Mouse (Mus musculus): ENCODE results near the gene Iqck.

Gene Iqck

GRCm38 (mm10) chr7:118889046-118889680 is 33.6 kb downstream of the Iqck start:
- POLR2A ChIA-PET = interaction anchor here in 1 of 4 experiments (1.1 to 2.5 kb wide), 3 partner anchors 55 to 104 kb away, joined by 3 to 7 read pairs (median 4); no protein-coding TSS in a partner anchor

GRCm38 (mm10) chr7:118895469-118896450 is 40.2 kb downstream of the Iqck start:
- ChIA-PET CTCF (interaction anchor here in 3 of 4 experiments (0.5 to 1.2 kb wide), 3 partner anchors 34 to 130 kb away, joined by 3 to 4 read pairs (median 3); no protein-coding TSS in a partner anchor), POLR2A (interaction anchor here in 1 of 4 experiments (0.7 kb wide), 1 partner anchor 136 kb away, joined by 3 read pairs; no protein-coding TSS in a partner anchor)

More at GRCm38 (mm10) chr7:118889046-118889680, 33.6 kb downstream of the Iqck start:
- CTCF ChIA-PET = interaction anchor here in 2 of 4 experiments (0.6 kb wide), 3 partner anchors 8 to 784 kb away, joined by 3 read pairs; no protein-coding TSS in a partner anchor

GRCm38 (mm10) chr7:118898063-118898462 is 42.5 kb downstream of the Iqck start:
- ChIA-PET POLR2A (no interaction called here), CTCF (interaction anchor here in 2 of 4 experiments (1.1 to 1.7 kb wide), 3 partner anchors 98 to 132 kb away, joined by 4 to 6 read pairs (median 4); no protein-coding TSS in a partner anchor)

GRCm38 (mm10) chr7:118900090-118900489 is 44.5 kb downstream of the Iqck start:
- ChIA-PET POLR2A (interaction anchor here in 1 of 4 experiments (1.3 kb wide), 2 partner anchors 13 to 49 kb away, joined by 3 read pairs; no protein-coding TSS in a partner anchor), CTCF (interaction anchor here in 2 of 4 experiments (0.6 to 1.2 kb wide), 2 partner anchors 94 to 96 kb away, joined by 3 read pairs; no protein-coding TSS in a partner anchor)

GRCm38 (mm10) chr7:118902944-118903343 is 47.4 kb downstream of the Iqck start:
- CTCF ChIA-PET = no interaction called here
- POLR2A ChIA-PET = interaction anchor here in 1 of 4 experiments (0.6 to 1.0 kb wide), 2 partner anchors 62 to 123 kb away, joined by 3 to 6 read pairs; no protein-coding TSS in a partner anchor

DNA sequence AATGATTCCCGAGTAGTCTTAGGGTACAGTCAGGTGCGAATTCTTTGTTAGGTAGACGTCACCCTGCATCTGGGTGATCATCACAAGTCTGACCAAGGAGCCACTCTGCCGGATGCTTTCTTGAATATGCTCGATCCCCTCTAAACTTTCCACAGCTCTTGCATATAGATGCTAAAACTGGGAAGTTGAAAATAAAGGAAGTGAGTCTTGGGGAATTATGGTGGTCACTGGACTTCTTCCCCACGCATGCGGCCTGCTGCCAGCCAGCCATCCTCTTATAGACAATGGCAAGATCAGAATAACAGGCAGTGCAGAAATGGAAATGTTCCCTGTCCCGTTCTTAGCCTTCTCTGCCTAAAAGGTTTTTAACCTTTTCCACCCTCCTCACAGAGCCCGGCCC is 48.3 kb downstream of the Iqck start:
- POLR2A ChIA-PET = no interaction called here
- CTCF ChIA-PET = no interaction called here

GRCm38 (mm10) chr7:118904530-118904929 is 49.0 kb downstream of the Iqck start:
- ChIA-PET CTCF (interaction anchor here in 1 of 4 experiments (0.6 kb wide), 1 partner anchor 626 kb away, joined by 3 read pairs; no protein-coding TSS in a partner anchor), POLR2A (no interaction called here)

DNA sequence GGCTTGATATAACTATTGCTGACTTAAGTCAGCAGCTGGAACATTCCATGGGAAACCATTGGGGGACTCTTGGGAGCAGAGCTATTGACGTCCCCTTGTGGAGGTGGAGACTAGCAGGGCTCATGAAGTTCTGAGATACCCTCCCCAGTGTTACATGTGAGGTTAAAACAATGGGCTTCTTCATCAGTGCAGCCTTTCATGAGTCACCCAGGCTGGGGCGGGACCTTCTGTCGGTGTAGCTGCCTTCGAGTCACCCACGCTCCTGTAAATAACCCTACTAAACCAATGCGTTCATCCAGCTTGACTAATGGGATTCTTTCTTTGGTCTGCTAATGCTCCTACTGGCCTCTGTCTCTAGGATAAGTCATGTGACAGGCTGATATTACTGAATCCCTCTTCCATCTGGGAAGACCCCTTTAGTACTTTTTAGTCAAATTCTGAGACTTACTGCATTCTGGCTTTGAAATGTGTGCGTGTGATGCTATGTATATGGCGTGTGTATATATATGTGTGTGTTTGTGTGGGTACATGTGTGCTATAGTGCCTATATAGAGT is 53.5 kb downstream of the Iqck start:
- ChIA-PET CTCF (no interaction called here), POLR2A (no interaction called here)

DNA sequence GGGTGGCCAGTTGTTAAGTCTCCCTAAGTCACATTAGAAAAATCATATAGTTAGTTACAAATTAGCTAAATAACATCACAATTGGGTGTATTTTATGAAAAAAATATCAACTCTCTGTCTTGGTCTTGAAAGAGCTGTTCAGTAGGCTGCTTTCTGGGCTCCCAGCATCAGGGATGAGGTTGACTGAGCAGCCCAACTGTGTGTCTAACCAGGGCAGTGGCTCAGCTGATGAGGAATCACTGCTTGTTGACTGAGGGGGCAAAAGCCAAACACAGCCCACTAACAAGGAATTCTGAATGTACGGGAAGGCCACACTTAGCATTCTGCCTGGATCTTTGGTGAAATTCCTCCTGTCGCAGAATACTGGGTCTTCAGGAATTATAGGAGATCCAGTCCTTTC is 54.9 kb downstream of the Iqck start:
- POLR2A ChIA-PET = interaction anchor here in 1 of 4 experiments (0.6 kb wide), 1 partner anchor 111 kb away, joined by 3 read pairs; no protein-coding TSS in a partner anchor
- CTCF ChIA-PET = no interaction called here

DNA sequence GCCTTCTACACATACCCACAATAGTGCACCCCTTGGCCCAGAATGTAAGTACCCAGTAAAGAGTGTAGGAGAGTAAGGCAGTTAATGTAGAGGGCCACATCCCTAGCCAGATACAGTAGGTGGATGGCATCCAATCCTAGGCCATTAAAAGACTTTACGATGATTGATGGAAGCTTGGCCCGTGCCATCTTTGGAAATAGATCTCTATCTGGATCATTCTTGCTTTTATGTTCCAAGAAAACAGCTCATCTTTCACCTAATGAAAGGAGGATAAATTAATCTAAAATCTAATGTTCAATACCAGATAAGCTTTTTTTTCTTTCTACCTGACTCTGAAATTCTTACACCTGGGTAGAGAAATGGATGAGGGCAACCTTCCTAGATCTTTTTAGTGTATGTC is 55.6 kb downstream of the Iqck start:
- POLR2A ChIA-PET = no interaction called here
- CTCF ChIA-PET = interaction anchor here in 1 of 4 experiments (0.9 kb wide), 1 partner anchor 85 kb away, joined by 4 read pairs; no protein-coding TSS in a partner anchor

- ChIA-PET CTCF (interaction anchor here in 1 of 4 experiments (0.9 kb wide), 1 partner anchor 84 kb away, joined by 4 read pairs; no protein-coding TSS in a partner anchor), POLR2A (interaction anchor here in 1 of 4 experiments (0.7 kb wide), 1 partner anchor 1233 kb away, joined by 4 read pairs; no protein-coding TSS in a partner anchor)
These were observed 56.0 kb downstream of the Iqck start for GRCm38 (mm10) chr7:118911571-118911970.

DNA sequence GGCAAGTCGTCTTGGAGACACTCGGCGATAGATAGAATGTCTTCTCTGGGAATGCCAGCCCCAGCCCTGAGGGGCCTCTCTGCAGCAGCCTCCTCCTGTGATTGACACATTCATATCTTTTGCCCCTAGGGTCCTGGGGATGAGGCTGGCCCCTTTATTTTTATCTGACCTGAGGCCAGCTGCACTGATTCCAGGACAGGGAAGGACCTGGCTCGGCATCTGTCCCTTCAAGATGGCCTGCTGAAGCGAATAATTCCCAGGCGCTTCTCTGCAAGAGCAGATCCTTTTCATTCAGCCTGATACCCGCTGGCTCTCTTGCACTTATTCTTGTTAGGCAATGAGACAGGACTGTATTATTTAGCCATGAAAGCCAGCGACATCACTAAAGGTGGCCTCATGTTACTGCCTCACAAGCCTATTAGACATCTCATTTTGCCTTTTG is 56.5 kb downstream of the Iqck start:
- ChIA-PET POLR2A (interaction anchor here in 1 of 4 experiments (0.7 kb wide), 1 partner anchor 1233 kb away, joined by 4 read pairs; no protein-coding TSS in a partner anchor), CTCF (no interaction called here)

DNA sequence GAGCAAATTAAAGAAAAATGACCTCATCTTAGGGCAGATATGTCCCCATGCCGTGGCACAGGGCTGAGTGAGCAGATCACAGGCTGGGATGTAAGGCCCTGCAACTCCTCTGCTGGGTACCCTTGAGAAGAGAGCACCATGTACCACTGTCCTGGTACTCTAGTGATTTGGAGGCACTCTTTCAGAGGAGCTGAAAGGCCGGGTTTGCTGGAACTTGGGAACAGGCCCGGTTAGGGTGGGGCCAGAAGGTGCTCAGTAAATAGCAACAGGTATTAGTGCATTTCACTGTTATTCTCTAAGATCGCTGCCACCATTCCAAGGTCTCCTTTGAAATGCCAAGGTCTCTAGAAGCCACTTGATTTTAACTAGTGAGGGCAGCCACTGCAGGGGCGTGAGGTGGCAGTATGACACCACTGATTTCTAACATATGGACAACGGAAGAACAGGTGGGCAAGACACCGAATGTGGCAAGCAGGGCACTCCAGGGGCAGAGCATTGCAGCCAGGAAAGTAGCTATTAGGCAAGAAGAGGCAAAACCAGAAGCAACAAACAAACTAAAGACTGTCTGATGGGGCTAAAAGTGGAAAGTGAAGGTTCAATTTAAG is 59.1 kb downstream of the Iqck start:
- ChIA-PET POLR2A (no interaction called here), CTCF (no interaction called here)

GRCm38 (mm10) chr7:118919261-118920006 is 63.9 kb downstream of the Iqck start:
- ChIA-PET POLR2A (interaction anchor here in 2 of 4 experiments (1.0 to 1.4 kb wide), 2 partner anchors 56 to 73 kb away, joined by 3 read pairs; no protein-coding TSS in a partner anchor), CTCF (interaction anchor here in 1 of 4 experiments (0.6 kb wide), 1 partner anchor 9 kb away, joined by 3 read pairs; no protein-coding TSS in a partner anchor)

GRCm38 (mm10) chr7:118922441-118923202 is 67.1 kb downstream of the Iqck start:
- ChIA-PET POLR2A (interaction anchor here in 1 of 4 experiments (0.6 to 0.8 kb wide), 2 partner anchors 15 to 65 kb away, joined by 3 read pairs; no protein-coding TSS in a partner anchor), CTCF (interaction anchor here in 1 of 4 experiments (0.7 kb wide), 1 partner anchor 263 kb away, joined by 3 read pairs; no protein-coding TSS in a partner anchor)

DNA sequence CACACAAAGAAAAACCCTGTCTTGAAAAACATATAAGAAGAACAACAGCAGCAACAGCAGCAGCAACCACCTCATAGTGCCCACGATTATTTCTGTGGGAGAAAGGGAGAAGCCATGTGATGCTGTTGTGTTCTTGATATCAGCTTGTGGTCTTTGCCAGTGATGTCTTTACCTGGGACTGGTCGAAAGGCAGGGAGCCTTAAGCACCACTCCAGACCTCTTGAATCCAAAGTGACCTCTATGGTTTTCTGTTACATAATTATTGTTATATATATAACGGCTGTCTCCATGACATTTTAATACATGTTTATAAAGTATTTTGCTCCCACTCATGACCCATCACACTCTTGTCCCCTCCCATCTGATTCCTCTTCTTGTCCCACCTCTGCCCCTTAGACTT is 70.0 kb downstream of the Iqck start:
- ChIA-PET CTCF (no interaction called here), POLR2A (no interaction called here)
